Mouse (Mus musculus) lung, embryonic 15.5 days (tissue): ENCODE measurements around the gene Olfr90. TPM values are rescaled to one million over a fixed set of nuclear protein-coding genes. Genes with fewer than 3 reads are reported as not detected.

ENCODE experiments used
- ATAC-seq: fragments of 200-750 bp; cut with Nextera tagmentation; 2 replicates; pipeline ENCODE4 v1.8.0; 2017; ENCODE audit warnings: moderate number of reproducible peaks, borderline replicate concordance; ENCODE audit not compliant: low FRiP score, low TSS enrichment; ENCODE audit errors: extremely low read depth
- H3K27ac ChIP-seq: fragments of 300-500 bp; sonication (generic); 2 replicates; pipeline ENCODE4 v1.5.1; 2015; ENCODE audit warnings: moderate library complexity, mild to moderate bottlenecking, inconsistent platforms
- H3K27me3 ChIP-seq: fragments of 300-500 bp; sonication (generic); 2 replicates; pipeline ENCODE4 v1.6.1; 2015; ENCODE audit warnings: inconsistent platforms
- H3K36me3 ChIP-seq: fragments of 300-500 bp; sonication (generic); 2 replicates; pipeline ENCODE4 v1.6.1; 2015; ENCODE audit warnings: inconsistent platforms
- H3K4me1 ChIP-seq: fragments of 300-500 bp; sonication (generic); 2 replicates; pipeline ENCODE4 v1.6.1; 2015; ENCODE audit warnings: inconsistent platforms
- H3K4me2 ChIP-seq: fragments of 300-500 bp; sonication (generic); 2 replicates; pipeline ENCODE4 v1.6.1; 2015; ENCODE audit warnings: inconsistent platforms, mild to moderate bottlenecking, moderate library complexity
- H3K4me3 ChIP-seq: fragments of 300-500 bp; sonication (generic); 2 replicates; pipeline ENCODE4 v1.5.1; 2015; ENCODE audit warnings: mild to moderate bottlenecking, inconsistent platforms
- H3K9ac ChIP-seq: fragments of 300-500 bp; sonication (generic); 2 replicates; pipeline ENCODE4 v1.6.1; 2015; ENCODE audit warnings: inconsistent platforms
- H3K9me3 ChIP-seq: fragments of 300-500 bp; sonication (generic); 2 replicates; pipeline ENCODE4 v1.6.1; 2016; ENCODE audit warnings: inconsistent platforms
- WGBS: fragments of 180-500 bp; shearing (Covaris S2); methylation state at CpG from one replicate; pipeline ENCODE4 v1.1.7; 2015; 5-methylcytosine and 5-hydroxymethylcytosine counted together
- polyA plus RNA-seq: library from polyadenylated mRNA; unstranded; fragments of >200 nt; fragmentation: Nextera tagmentation; extraction: Ambion mirVana; gene quantifications from 2 replicates; pipeline ENCODE4 v1.2.1, GENCODE M21; 2015

Gene Olfr90
- polyA plus RNA-seq, 1 experiment from 2014 or later = not detected

- Histone ChIP-seq H3K36me3 (no peaks in the 10 kb centered on the region), H3K4me3 (no peak overlapping the region), H3K4me2 (no peak overlapping the region), H3K4me1 (no peaks in the 10 kb centered on the region), H3K27me3 (no peaks in the 10 kb centered on the region), H3K9me3 (no peaks in the 10 kb centered on the region), H3K27ac (no peak overlapping the region), H3K9ac (no peak overlapping the region)
- 72% methylated on average over 2 of the region's 2 CpGs for WGBS
- ATAC-seq = no peak
Measured at GRCm38 (mm10) chr17:37039127-37039894, 49.0 kb downstream of the Olfr90 start.

Other genes with a start within 250 kb of the Olfr90 start
- gene Trim15, start 221.3 kb downstream of the Olfr90 start, polyA plus RNA-seq = 0.14 and 0.21 TPM in 2 replicates
- gene Trim10, start 218.9 kb downstream of the Olfr90 start, polyA plus RNA-seq = 4.0 and 5.7 TPM in 2 replicates
- not detected in 2 replicates for gene Trim40, start 198.4 kb downstream of the Olfr90 start, polyA plus RNA-seq
- gene Trim31, start 190.4 kb downstream of the Olfr90 start, polyA plus RNA-seq = 0.09 and 0.16 TPM in 2 replicates
- gene Rnf39, start 145.6 kb downstream of the Olfr90 start, polyA plus RNA-seq = 0.43 and 1.1 TPM in 2 replicates
- gene Ppp1r11, start 136.8 kb downstream of the Olfr90 start, polyA plus RNA-seq = 104 and 113 TPM in 2 replicates
- gene Znrd1, start 129.9 kb downstream of the Olfr90 start, polyA plus RNA-seq = 98.4 and 102 TPM in 2 replicates
- gene Znrd1as, start 129.9 kb downstream of the Olfr90 start, polyA plus RNA-seq = 5.2 and 6.7 TPM in 2 replicates
- gene 2410137M14Rik, start 107.3 kb downstream of the Olfr90 start, polyA plus RNA-seq = not detected in 2 replicates
- 0.40 and 0.48 TPM in 2 replicates for gene H2-M5, start 99.0 kb downstream of the Olfr90 start, polyA plus RNA-seq
- gene Zfp57, start 87.3 kb downstream of the Olfr90 start, polyA plus RNA-seq = 77.9 and 79.8 TPM in 2 replicates
- 0.14 TPM in 1 of 2 replicates, not detected in the other for gene Mog, start 65.1 kb downstream of the Olfr90 start, polyA plus RNA-seq
- gene Gabbr1, start 42.5 kb downstream of the Olfr90 start, polyA plus RNA-seq = 9.4 and 9.7 TPM in 2 replicates
- not detected in 2 replicates for gene Olfr91, start 9.8 kb upstream of the Olfr90 start, polyA plus RNA-seq
- not detected in 2 replicates for gene Olfr92, start 31.6 kb upstream of the Olfr90 start, polyA plus RNA-seq
- gene Olfr93, start 73.0 kb upstream of the Olfr90 start, polyA plus RNA-seq = not detected in 2 replicates
- 0.86 TPM in 1 of 2 replicates, not detected in the other for gene Ubd, start 105.4 kb upstream of the Olfr90 start, polyA plus RNA-seq
- gene Olfr94, start 112.5 kb upstream of the Olfr90 start, polyA plus RNA-seq = not detected in 2 replicates
- not detected in 2 replicates for gene Olfr95, start 124.6 kb upstream of the Olfr90 start, polyA plus RNA-seq
- gene Olfr96, start 131.6 kb upstream of the Olfr90 start, polyA plus RNA-seq = not detected in 2 replicates
- gene Olfr97, start 148.8 kb upstream of the Olfr90 start, polyA plus RNA-seq = not detected in 2 replicates
- not detected in 2 replicates for gene Olfr98, start 175.2 kb upstream of the Olfr90 start, polyA plus RNA-seq
- gene H2-M3, start 181.7 kb upstream of the Olfr90 start, polyA plus RNA-seq = 2.2 and 3.0 TPM in 2 replicates
- gene Olfr99, start 195.0 kb upstream of the Olfr90 start, polyA plus RNA-seq = not detected in 2 replicates
- gene Olfr101, start 215.8 kb upstream of the Olfr90 start, polyA plus RNA-seq = not detected in 2 replicates
- not detected in 2 replicates for gene Olfr102, start 228.6 kb upstream of the Olfr90 start, polyA plus RNA-seq